Mouse (Mus musculus) erythroblast, adult 5-6 weeks (primary cell): ENCODE measurements around the gene Tspan18. TPM values are rescaled to one million over a fixed set of nuclear protein-coding genes. Genes with fewer than 3 reads are reported as not detected.

Experiments
- ATAC-seq: replicated peaks from 2 replicates; pipeline ENCODE4 v1.8.0; 2016; ENCODE audit warnings: moderate number of reproducible peaks, mild to moderate bottlenecking, moderate TSS enrichment, inconsistent platforms; ENCODE audit not compliant: poor library complexity, low FRiP score, severe bottlenecking
- total RNA-seq, 2 experiments: library from RNA; stranded (forward) in 1 of 2; stranded (reverse) in 1 of 2; fragments of 150-400 nt in 1 of 2; fragments of 200-764, 138-1000 nt in 1 of 2; gene quantifications; 2 replicates each; pipeline versions ENCODE4 v1.2.3 to v1.2.4; 2015 to 2017; ENCODE audit warnings: low replicate concordance in 2 of 2

Gene Tspan18
- total RNA-seq, 2 experiments from 2014 or later = not detected

- no peak for ATAC-seq
These were observed 107.4 kb downstream of the Tspan18 start for GRCm38 (mm10) chr2:93226606-93227595.

- no peak for ATAC-seq
These were observed 110.8 kb downstream of the Tspan18 start for GRCm38 (mm10) chr2:93223463-93223862.

GRCm38 (mm10) chr2:93220447-93220846 is 113.9 kb downstream of the Tspan18 start:
- ATAC-seq = no peak

- no peak for ATAC-seq
These were observed 114.7 kb downstream of the Tspan18 start for GRCm38 (mm10) chr2:93219576-93219975.

GRCm38 (mm10) chr2:93218353-93218990 is 115.8 kb downstream of the Tspan18 start:
- no peak for ATAC-seq

- ATAC-seq = no peak
These were observed 117.3 kb downstream of the Tspan18 start for GRCm38 (mm10) chr2:93217015-93217414.

GRCm38 (mm10) chr2:93215790-93216189 is 118.5 kb downstream of the Tspan18 start:
- ATAC-seq = no peak

GRCm38 (mm10) chr2:93214192-93214591 is 120.1 kb downstream of the Tspan18 start:
- no peak for ATAC-seq

GRCm38 (mm10) chr2:93212865-93213264 is 121.4 kb downstream of the Tspan18 start:
- ATAC-seq = no peak

- ATAC-seq = no peak
These were observed 121.9 kb downstream of the Tspan18 start for GRCm38 (mm10) chr2:93212386-93212785.

GRCm38 (mm10) chr2:93206126-93206525 is 128.2 kb downstream of the Tspan18 start:
- ATAC-seq = no peak

GRCm38 (mm10) chr2:93204571-93204970 is 129.7 kb downstream of the Tspan18 start:
- no peak for ATAC-seq

- no peak for ATAC-seq
These were observed 130.6 kb downstream of the Tspan18 start for GRCm38 (mm10) chr2:93203682-93204081.

- ATAC-seq = no peak
These were observed 131.5 kb downstream of the Tspan18 start for GRCm38 (mm10) chr2:93202782-93203181.

GRCm38 (mm10) chr2:93201997-93202396 is 132.3 kb downstream of the Tspan18 start:
- ATAC-seq = no peak

GRCm38 (mm10) chr2:93200681-93201340 is 133.5 kb downstream of the Tspan18 start:
- ATAC-seq = no peak

GRCm38 (mm10) chr2:93199531-93199974 is 134.8 kb downstream of the Tspan18 start:
- ATAC-seq = peak; percentile 53

- peak; percentile 75 for ATAC-seq
These were observed 135.5 kb downstream of the Tspan18 start for GRCm38 (mm10) chr2:93198846-93199245.

- ATAC-seq = no peak
These were observed 140.5 kb downstream of the Tspan18 start for GRCm38 (mm10) chr2:93193806-93194205.

- no peak for ATAC-seq
These were observed 141.6 kb downstream of the Tspan18 start for GRCm38 (mm10) chr2:93192671-93193080.
